Mouse (Mus musculus) hindlimb bud, embryonic 11.5 days (tissue): ENCODE data around the gene Adam19.

Source experiments
- DNase-seq: peaks from one replicate; pipeline ENCODE4 v3.0.0-alpha.2; 2012; ENCODE audit warnings: low read depth, low spot score; ENCODE audit errors: extremely low spot score

The Adam19 gene

DNA sequence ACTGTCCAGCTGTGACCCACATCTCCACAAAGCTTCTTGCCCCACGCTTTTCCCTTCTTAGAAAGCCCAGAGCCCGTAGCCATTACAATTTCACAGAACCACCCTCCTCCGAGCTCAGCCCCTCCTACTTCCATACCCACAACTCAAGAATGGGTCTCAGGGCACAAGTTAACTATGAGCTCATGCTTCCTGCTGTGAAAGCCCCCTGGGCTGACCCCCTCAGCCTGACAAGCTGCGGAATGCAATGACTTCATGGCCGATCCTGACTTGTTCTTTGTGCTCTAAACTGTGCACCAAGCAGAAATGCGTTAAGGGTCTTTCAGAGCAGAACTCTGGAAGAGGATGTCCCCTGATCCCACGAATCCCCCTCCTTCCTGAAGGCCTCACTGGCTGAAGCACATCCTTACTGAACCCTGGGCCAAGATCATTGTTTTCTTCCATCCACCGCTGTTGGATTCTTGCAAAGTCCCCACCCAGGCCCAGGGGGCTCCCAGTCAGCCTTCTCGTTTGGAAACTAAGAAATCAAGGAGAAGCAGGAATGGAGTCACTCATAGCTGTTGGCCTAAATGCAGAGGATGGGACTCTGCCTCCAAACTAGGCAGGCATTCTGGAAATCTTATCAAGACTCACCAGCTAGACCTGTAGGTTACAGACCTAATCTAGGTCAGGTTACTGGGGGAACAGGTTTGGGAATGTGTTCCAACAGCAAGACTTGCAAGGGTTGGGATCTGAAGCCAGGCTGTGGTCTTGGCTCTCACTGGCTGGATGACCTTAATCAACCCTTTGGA is 39.9 kb downstream of the Adam19 start:
- DNase-seq, result no peak

DNA sequence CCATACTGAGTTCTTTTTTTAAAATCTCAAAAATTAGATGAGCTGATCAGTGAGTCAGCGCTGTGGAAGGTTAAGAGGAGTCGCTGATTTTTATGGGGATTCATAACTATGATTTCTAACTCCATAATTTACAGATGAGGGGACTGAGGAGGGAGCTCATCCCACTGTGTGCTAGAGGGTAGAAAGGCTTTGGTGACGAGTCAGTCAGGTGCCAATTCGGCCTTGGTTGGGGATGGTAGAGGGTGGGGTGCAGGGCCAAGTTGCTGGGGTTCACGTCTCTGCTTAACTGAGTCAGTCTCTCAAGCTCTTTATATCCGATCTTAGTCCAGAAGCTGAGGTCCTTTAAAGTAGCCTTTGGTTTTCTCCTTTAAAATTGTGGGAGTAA is 40.5 kb downstream of the Adam19 start:
- no peak for DNase-seq

DNA sequence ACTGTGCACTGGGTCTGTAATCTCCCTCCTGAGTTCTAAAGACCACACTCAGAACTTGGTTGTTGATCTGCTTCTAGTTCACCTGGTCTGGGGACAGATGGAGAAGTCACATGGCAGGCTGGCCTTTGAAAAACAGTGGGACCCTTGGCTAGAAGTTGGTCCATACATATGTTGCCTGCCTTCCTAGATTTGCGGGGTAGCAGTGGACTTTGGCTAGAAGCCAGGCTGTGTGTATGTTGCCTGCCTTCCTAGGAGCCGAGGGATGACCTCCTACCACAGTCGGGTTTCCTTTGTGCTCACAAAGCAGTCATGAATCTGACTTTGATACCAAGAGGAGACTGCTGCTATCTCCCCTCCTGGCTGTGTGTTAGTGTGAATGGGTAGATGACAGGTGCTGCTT is 41.3 kb downstream of the Adam19 start:
- DNase-seq, result no peak

DNA sequence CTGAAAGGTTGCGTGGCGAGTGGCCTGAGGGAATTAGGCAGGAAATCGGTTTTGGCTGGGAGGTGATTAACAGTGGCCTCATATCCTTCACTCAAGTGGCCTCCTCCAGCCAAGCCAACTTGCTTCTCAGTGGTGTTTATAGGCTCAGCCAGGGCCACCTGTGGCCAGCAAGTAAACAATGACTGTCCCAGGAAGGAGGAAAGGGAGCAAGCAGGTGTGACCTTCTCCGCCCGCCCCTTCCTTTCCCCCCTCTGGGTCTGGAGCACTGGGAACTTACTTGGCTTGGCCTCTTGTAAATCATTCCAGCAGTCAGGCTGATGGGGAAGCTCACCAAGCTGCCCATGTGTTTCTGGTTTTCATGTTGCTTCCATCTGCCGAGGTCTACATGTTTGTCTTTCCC is 46.3 kb downstream of the Adam19 start:
- no peak for DNase-seq

DNA sequence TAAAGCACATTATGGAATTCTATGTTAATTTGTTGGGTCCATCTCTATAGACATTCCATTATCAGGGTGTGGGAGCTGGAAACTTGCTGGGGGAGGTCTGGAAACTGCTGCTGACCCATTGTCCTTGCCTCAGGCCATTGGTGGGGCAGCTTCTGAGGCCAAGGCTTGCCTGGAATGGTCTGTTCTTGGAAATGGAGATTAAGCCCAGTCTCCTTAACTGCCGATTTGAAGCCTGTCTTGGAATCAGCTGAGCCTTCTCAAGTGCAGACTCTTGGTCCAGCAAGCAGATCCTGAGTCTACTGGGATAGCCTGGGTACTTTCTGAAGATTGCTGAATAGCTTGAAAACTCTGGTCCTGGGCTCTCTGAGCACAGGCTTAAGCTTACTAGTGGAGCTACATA is 51.3 kb downstream of the Adam19 start:
- no peak for DNase-seq

DNA sequence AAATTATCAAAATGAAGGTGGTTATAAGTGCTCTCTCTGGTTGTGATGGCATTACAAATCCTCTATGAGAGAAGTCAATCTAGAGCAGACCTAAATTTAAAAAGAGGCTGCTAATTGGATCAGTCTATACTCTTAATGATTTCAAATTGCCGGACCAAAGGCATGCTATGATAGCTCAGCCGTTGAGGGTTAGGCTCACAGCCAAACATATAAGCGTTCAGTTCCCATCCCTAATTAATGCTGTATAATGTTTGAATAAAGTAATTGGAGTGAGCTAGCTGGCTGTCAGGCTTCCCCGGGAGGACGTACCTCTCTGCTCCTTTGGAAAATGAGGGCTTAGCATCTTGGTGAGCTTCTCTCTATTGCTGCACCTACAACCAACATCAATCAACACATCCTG is 53.4 kb downstream of the Adam19 start:
- DNase-seq, result no peak

DNA sequence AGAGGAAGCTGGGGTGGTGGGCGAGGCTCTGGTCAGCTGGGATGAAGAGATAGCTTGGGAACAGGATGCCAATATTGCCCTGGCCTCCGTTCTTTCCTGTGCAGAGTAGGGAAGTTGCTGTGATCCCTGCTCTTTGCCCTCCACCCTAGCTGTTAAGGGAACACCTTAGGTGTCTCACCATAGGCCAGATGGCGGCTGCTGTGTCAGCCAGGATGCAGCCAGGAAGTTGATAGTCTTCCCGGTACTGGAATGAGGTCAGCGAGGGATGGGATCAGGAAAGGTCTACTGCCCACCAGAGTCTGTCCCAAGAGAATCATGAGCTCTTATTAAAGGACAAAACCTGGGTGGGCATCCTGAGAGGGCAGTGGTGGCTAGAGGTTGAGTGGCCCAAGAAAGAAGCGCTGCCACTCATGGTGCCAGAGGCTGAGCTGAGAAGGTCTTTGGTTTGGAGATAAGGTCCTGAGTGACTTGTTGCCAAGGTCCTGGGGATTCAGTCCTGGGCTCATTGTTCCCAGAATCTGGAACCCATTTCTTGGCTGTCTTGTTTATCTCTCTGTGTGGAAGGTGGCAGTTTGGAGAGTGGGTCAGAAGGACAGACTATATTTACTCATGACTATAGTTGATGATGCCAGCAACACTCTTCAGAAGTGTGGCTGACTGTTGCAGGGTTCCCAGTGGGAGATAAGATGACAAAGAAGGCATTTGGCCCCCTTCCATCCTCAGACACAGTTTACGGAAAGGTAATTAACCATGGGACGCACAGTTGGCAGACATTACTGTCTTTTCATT is 54.6 kb downstream of the Adam19 start:
- no peak for DNase-seq

DNA sequence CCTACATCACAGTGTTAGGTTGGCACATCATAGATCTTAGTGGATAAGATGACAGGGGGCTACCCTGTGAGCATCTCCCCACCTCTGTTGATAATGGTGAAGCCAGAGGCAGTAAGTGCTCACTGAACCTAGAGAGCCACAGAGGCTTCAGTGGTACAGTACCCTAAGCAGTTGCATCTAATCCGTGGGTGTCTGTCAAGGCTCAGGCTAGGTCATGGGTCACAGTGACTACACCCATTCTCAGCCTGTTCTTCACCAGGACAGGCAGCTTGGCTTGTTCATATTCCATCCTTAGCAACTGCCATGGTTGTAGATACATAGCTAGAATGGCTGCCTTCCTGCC is 55.1 kb downstream of the Adam19 start:
- DNase-seq, result no peak

DNA sequence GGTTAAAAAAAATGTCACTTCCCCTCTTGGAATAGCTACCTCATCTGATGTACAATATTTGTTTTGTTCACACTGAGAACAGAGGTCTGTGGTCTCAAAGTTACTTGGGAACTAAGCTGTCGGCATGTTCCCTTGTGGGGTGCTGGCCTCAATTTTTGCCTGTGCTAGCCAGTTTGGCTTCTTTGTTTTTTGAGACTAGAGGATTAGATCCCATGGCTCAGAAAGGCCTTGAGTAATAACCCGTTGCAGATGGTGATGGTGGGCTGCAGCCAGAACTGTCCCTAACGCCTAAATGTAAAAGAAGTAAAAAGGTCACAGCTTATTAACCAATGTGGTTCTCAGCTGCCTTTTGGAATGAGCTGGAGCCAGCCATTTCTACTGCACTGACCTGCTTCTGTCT is 57.4 kb downstream of the Adam19 start:
- no peak for DNase-seq

DNA sequence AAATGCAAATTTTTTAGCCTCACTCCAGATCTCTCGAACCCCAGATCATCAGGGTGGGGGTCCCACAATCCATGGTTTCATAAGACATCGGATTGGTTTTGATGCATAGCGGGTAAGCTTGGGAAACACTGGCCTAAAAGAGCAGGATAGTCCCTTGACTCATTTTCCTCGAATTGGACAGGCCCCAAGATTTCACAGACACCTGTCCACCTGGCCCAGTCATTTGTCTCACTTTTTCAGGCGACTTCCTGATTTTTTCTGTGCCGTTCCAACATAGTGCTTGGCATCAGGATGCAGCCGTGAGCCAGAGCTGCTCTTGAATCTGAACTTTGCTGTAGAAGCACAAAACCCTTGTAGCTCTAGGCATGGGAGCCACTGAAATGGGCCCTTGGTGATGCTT is 58.4 kb downstream of the Adam19 start:
- no peak for DNase-seq

DNA sequence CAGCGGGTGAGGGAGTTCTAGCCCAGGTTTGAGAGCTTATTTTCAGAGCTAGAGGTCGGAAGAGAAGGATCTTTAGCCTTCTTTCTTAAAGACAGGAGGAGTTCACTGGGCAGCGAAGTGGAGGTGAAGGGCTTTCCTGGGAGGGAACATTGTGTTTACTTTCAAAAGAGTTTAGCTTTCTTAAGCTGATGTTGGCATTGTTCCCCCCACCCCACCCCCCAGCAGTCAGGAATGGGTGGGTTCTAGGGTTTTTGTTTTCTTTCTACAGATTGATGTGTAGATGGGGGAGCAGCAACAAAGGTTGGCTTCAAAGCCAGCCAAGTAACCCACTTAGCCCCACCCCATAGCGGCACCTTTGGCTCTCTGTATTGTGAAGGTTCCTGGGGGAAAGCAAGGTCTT is 59.2 kb downstream of the Adam19 start:
- DNase-seq, result no peak

DNA sequence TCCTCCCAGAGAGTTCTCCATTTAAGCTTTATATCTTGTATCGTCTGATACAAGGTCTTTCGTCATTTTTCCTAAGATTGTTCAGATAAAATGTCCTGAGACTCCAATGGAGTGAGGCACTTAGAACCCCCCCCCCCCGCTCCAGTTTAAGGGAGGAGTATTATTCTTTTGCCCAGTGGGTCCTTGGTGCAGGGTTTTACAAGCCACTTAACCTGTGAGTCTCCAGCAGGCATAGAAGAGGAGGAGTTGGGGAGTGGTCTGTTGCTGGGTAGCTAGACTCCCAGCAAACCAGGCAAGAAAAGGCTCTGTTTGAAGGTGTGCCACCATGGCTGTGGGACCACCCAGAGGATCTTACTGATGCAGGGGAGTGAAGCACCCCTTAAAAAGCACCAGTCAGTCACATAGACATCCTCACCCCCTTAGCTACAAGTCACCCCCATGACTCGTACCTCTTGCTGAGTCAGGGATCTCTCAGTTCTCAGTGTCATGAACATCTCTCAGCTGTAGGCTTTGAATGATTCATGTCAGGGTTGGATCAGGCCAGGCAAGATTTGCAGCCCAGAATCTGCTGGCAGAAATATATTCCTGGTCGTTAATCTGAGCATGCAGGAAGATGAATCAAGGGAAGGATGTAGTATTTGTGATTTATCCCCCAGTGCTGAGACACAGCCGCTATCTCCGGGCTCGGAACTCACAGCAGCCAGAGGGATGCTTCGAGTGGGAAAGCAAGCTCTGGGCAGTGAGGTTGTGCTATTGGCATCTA is 59.8 kb downstream of the Adam19 start:
- no peak for DNase-seq

DNA sequence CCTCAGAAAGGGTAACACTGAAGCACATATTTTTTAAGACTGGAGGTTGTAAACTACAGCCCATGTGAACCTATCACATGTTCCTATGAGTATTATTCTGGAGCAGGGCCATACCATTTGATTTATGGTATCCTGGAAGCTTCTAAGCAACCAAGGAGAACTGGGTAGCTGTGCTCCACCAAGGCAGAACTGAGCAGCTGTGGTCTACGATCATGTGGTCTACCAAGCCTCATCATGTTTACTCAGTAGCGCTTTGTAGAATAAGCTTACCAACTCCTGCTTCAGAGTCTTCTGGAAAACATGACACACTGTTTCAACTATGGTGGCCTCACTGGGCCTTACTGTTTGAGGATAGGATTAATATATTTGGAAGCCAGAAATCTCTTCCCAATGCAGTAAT is 60.7 kb downstream of the Adam19 start:
- no peak for DNase-seq

DNA sequence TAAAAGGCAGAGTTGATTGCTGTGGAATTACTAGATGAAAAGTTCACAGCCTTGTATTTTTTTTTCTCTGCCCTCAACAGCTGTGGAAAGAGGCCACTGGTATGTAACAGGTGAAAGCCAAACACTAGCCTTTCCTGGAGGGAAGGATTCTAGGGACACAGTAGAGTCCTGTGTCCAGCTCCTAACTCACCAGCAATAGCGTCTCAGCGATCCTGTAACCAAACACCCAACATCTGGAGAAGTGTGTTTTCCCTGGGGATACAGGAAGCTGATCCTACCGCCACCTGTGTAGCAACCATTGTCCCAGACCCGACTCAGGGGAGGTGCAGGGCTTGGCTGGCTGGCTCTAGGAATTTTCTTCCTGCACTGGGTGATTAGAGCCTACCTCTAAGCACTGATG is 63.8 kb downstream of the Adam19 start:
- peak; percentile 75 for DNase-seq

DNA sequence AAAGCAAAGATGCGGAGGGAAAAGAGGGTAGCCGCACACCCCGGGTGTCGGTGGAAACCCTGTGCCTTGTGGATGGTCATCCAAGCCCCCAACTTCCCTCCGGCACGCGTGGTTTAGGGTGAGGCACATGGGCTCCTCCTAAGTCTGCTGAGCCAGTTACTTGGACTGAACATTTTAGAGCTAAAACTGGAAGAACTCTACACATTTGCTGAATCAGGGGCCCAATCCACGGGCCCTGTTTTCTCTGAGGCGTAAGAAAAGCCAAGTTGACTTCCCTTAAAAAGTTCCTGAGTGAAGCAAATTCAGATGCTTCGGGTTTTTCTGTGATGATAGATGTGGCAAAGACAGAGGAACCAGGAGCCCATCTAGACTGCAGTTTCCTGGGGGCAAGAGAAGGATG is 64.3 kb downstream of the Adam19 start:
- no peak for DNase-seq

DNA sequence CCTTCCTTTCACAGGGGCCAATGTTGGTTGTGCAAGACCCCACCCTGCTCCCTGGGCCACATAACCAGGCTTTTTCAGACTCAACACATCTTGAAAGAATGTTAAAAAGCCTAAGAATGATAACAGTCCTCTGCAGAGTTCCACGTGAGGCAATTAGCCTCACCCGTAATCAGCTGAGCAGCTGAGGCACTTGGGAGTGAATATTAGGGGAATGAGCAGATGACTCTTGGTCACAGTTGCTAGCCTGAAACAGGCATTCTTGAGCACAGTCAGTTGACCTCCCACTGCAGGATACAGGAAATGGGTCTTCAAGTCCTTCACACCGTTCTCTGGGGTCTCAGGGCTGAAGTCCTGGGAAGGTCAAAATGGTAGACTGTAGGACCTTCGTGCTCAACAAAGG is 65.9 kb downstream of the Adam19 start:
- DNase-seq, result no peak

DNA sequence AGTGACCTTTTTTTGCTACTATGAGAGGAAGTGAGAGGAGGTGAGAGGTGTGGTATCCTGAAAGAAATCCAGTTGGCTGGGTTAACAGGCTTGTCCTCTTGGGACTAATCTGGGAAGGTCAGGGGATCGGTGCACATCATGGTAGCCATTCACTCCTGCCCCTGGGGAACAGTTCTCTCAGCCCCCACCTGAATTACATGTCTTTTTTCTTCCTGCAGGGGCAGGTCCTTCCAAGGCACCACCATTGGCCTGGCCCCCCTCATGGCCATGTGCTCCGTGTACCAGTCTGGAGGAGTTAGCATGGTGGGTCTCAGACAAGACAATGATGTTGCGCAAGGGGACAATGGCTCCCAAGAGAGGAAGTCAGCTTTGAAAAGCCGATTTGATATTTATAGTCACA is 67.1 kb downstream of the Adam19 start:
- no peak for DNase-seq

DNA sequence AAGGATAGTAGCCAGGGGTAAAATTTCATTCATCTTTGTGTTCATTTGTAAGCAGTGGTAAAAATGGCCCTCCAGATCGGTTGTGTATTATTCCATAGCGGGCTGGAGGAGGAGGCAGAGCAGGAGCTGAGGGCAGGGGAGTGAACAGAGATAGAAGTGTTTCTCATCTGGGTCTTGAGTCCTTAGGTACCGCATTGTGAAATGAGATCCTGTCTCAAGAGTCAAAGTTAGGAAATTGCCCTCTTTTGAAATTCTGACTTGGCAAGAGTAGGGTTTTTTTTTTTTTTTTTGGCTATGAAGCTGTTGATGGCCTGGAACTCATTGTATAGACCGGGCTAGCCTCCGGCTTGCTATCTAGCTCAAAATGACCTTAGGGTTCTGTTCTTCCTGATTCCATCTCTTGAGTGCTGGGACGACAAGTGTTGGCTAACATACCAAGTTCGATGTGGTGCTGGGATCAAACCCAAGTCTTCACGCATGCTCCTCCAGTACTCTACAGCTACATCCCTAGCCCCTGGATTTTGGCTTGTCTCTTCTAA is 67.6 kb downstream of the Adam19 start:
- DNase-seq, result no peak

DNA sequence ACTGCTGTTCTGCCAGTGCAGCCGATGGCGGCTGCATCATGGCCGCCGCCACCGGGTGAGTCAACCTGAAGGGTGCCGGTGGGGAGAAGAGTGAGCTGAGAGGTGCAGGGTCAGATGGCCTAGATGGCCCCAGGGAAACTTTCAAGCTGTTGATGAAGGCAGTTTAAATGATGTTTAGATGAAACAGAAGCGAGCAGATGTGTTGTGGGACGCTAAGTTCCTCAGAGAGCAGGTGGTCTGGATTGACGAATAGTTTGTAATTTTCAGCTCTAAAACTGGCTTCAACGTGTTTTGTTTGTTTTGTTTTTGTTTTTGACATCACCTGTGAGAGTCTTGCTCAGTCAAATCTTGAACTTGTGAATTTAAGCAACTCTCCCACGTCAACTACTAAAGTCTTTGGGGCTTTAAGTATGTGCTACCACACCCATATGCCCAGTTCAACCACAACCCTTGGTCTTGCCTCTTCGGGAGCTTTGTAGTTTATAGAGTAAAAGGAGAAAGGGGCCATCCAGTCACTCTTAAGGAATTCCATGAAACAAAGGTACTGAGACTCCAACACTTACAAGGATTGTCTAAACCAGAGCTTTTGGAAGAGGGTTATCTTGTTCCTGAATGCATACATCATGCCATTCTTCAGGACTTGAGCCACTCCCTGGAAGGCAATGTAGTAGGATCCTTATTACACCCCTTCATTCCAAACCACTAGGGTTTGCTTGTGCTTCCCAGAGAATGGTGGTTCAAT is 69.5 kb downstream of the Adam19 start:
- no peak for DNase-seq

DNA sequence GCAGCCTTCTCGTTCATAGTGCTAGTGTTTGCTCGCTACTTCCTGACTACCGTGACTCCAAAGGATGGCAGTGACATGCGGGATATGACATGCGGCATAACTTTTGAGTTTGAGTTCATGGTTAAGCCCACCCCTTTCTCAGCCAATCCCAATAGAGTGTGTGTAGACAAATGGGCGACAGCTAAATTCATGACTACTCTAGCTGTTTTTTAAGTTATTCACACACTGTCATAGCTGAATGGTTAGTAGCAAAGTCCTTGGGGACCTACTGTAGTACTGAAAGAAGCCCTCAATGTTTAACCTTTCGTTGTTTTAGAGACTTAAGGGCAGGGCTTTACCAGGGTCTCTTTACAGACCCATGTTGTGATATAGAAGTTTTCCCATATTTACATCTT is 70.0 kb downstream of the Adam19 start:
- no peak for DNase-seq

DNA sequence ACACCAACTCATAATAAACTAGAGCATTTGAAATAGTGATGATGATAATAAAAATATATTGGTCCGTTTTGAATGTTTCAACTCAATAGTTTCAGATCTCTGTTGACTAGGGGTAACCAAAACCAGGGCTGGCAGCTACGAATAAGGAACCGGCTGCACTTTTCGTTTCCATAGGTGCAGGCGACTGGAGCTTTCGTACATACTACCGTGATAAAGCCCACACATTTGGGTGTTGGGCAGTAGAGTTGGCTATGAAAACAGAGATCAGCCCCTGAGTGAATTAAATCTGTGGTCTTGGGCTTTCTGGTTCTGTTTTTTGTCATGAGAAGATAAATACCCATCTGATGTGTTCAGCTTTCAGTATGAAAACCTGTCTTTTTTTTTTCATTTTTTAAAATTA is 70.5 kb downstream of the Adam19 start:
- no peak for DNase-seq
